Mouse (Mus musculus): ENCODE measurements around the gene Mtfr2.

Gene Mtfr2

DNA sequence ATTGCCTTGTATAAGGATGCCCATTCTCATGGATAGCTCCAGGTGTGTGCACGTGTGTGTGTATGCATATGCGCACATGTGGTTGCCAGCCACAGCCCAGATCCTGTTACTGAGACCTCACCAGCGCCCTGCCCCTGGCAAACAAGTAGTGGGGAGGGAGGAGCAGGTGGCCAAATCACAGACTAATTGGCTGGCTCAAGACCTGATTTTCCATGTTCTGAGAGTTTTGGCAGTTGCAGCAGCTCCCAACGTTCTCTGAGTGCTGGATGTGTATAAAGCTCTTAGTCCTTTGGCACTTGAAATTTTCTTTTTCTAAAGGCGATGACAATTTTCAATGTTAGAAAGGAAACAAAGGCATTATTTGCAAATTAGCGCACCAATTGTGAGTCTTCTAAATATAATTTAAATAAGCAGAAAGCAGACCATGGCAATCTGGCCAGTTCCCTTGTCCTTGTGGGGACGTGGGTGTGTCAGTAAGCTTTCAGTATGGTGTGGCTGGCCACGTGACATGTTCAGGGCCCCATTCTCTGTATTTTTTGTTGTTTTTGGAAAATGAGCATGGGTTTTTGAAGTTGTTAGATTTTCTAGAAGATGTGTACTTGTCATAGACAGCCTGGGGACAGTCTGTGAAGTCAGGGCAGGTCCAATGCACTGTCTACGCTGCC lies 31.6 kb downstream of the Mtfr2 start:
- no peak for DNase-seq (ENCODE audit: low spot score)

DNA sequence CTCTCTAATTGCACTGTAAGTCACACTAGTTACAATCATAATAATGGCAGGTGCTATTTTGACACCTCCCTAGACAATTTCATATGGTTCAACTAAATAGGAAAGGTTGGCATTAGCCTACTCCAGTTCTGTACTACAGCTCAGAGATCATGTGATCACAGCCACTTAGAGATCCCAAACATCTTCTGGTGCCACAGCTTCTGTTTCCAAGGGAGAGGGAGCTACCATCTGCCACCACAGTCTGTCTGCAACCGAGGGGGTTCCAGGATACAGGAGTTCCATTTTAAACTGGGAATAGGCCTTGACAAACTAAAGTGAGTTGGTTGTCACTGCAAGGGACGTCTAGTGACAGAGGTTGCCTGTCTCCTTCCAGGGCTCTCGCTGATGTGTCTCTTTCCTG lies 33.2 kb downstream of the Mtfr2 start:
- DNase-seq (ENCODE audit: low spot score) = no peak

DNA sequence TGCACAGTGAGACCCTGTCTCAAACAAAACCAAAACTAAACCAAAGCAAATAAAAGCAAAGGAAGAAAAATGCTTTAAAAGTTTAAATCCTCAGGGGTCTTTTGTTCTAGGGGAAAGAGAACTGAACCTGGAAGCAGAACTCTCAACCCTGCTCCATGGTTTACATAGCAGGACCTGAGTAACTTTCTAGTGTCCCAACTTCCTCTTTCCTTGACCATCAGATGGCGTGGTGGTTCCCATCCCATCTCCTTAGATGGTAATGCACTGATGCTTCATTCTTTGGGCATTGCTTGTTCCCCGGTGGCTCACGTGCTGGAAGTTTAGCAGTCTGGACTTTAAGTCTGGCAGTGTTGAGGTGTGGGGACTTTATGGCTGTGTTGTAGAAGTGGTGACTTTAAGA lies 33.8 kb downstream of the Mtfr2 start:
- no peak for DNase-seq (ENCODE audit: low spot score)

DNA sequence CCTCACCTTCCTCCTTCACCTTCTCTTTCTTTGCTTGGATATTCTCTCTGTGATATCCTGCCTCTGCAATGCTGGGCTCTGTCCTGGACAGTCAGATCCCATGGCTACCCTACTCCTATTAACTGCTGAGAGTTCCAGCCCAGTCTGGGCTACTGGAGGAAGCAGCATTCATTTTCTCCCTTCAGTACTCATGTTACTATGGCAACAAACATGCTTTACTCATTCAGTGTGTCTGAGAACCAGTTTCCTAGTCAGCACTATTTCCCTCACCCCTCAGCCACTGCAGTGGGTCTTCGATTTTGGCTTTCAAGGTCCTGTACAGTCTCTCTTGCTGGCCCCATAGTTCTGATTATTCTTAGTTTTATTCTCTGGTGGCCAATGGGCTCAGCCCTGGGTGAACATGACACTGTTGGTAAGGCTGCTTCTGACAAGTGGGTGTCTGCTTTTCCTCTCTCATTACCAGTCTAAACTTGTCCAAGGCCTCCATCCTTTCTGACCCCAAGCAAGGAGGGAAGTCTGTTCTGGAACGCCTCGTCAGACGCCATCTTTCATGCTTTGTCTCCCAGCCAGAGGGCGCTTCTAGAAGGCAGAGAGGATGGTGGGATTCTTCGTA lies 35.3 kb downstream of the Mtfr2 start:
- no peak for DNase-seq (ENCODE audit: low spot score)

DNA sequence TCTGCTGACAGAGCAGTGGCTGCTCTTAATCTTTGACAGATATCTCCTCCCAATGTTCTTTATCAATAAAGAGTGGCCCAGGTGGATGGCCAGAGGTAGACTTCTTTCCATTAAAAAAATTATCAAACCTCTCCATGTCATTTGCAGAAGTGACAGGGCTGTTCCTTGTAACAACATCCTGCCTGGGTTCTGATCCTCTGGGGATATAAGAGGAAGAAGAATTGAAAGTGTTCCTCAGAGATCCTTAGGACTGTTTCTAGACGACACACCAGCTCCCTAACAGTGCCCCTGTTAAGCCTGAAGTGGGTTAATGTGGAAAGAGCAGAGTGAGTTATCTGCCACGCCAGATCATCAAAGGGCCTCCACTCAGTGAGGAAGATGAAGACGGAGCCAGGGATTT lies 43.0 kb downstream of the Mtfr2 start:
- no peak for DNase-seq (ENCODE audit: low spot score)

DNA sequence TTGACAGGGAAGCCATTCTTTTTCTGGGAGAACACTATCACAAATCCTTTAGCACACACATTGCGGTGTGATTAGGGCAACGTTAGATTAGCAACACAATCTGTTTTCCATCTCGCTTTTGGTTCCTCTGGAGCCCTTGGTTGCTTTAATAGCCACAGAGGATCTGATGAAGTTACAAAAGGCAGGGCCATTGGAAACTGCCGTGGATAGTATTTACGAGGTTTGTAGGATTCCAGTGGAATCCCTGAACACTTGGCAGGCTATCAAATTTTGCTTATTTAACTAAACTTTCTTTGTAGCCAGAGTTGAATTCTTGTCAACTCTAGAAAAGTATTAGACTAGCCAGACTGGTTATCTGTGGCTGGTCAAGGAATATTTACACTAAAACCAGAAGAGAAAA lies 47.2 kb downstream of the Mtfr2 start:
- DNase-seq (ENCODE audit: low spot score) = no peak

DNA sequence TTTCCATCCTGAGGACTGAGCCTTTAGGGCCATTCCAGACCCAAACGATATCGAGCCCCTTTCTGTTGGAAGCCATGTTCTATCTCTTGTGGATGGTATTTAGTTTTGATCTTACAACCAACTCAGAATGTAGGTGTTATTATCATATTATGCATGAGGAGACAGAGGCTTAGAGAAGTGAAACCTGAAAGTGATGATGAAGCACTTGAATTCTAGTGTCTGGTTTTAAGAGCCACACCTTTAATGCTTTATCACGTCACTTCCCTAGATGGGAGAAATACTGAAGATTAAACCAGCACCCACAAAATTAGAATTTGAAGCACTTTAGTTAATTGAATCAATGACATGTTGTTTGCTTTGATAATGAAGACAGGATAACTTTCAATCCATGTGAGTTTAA lies 48.2 kb downstream of the Mtfr2 start:
- no peak for DNase-seq (ENCODE audit: low spot score)

DNA sequence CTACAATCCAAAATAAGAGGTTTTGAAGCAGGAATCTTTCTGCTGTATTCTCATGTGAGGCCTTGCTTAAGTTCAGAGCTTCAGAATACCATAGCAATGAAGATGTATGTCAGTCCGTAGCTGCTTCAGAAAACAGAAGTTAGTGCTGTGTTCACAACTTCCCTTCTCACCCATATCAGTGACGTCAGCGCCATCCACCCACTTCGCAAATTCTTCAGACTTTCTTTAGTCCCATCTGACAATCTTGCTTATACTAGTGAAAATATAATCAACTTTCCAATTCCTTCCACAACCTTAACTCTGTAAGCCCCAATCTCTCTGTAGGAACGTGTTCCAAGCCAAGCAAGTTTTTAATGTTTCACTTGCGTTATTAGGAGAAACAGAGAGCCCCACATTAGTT lies 50.7 kb downstream of the Mtfr2 start:
- no peak for DNase-seq (ENCODE audit: low spot score)

DNA sequence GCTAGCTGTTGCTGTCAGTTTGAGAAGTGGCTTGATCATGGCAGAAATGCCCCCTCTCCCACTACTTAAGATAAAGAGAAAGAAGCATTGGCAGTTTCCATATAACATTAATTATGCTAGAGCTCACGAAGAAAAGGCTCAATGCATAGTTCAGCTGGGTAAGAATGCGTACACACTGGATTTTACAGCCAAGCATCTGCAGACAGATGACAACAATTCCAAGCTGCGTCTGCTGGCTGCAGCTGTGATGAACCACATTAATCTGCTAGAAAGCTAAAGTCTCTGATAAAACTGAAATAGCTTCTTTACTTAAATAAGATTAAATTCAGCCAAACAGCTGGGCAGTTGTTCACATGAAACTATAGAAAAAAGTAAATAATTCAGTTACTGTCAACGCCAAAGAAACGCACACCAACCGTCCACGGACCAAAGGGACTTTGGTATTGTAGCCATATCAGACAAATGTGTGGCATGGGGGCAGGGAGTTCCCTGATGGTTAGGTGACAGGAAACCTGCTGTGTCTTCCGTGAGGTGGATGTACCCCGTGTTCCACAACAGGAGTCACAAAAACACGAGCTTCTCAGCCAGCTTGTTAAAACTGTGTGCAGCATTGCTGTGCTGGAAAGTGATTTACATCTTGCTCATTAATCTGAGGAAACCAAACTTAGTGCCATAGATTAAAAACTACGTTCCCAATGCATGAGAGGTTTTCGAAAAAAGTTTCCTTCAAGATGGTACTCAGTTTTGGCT lies 51.2 kb downstream of the Mtfr2 start:
- DNase-seq (ENCODE audit: low spot score) = no peak

DNA sequence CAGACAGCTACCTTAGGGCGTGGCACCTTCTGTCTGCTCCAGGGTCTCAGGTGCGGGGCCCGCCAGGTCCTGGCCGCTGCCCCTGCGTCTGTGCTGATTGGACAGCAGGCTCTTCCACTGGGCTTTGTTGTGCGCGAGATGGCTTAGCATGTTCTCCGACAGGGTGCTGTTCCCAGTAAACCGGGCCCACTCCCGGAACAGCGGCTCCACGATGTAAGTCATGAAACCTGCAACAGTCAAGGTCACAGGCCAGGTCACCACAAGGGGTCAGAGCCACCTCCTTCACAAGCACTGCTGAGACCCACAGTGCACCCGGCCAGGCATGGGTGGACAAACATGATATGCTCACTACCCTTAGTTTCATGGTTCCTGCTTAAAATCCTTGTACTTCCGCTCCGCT lies 52.8 kb downstream of the Mtfr2 start:
- DNase-seq (ENCODE audit: low spot score) = no peak

DNA sequence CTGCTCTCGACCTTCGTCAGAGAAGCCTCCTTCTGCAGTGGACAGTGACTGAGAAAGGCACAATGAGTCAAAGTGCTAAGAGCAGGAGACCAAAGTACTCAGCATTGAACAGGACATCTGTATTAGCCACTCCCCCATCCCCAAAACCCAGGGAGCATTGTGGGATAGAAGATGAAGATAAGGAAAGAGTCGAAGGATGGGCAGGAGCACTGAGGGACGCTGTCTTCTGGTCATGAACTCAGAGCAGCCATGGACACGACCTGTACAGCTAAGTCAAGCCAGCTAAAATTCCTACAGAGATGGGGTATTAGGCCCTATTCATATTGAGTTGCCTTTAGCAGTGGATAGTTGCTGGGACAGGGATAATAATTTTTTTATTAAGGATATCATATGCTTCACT lies 55.4 kb downstream of the Mtfr2 start:
- no peak for DNase-seq (ENCODE audit: low spot score)

DNA sequence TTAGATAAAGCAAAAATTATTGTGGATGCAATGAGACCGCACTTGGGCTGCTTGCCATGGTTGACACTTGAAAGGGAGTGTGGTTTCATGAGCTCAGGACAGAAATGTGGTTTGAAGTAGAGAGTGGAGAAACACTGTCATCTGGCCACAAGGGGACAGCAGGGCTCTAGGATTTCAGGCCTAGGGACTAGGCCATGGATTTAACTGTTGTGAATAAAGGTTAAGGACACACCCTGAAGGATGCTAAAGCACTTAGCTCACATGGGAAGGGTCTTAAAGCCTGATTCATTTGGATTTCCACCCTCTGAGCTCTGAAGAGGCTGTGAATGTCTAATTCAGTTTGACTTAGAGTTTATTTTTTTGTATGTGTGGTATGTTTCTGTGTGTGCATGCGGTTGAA lies 57.9 kb downstream of the Mtfr2 start:
- no peak for DNase-seq (ENCODE audit: low spot score)

DNA sequence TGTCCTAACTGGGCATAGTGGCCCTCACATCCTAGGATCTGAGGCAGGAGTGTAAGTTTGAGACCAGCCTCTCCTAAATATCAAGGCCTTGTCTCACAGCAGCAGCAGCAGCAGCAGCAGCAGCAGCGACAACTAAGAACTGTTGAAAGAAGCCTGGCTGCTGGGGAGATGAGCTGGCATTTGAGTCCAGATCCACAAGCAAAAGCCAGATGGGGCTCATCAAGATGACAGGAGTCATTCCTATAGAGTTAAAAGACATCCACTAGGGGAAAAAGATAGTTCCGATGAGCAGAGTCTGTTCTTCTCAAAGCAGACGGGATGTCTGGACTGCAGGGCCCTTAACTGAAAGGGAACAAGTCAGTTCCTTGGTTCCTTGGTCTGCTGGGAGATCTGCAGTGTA lies 60.8 kb downstream of the Mtfr2 start:
- no peak for DNase-seq (ENCODE audit: low spot score)

DNA sequence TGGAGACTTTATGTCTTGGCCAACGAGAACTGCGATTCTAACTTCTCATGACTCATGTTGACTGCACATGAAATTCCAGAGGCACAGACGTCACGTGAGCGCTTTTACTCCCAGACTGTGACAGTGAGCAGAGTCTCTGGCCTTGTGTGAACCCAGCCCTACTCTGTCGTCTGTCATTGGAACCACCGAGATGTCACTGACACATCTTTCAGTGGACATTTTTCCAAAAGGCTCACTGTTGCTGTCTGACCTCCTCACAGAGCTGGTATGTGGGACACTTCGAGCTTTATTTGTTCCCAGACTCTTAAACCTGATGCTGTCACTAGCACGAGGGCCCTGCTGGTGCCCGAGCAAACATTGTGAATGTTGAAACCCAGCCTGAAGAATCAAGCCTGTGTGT lies 61.6 kb downstream of the Mtfr2 start:
- no peak for DNase-seq (ENCODE audit: low spot score)
